Mouse (Mus musculus) heart, postnatal 0 days (tissue): ENCODE measurements around the gene Plekhj1. TPM values are rescaled to one million over a fixed set of nuclear protein-coding genes. Genes with fewer than 3 reads are reported as not detected.

Source experiments
- ATAC-seq: fragments of 200-750 bp; cut with Nextera tagmentation; 2 replicates; pipeline ENCODE4 v1.8.0; 2017; ENCODE audit warnings: low read depth, moderate number of reproducible peaks, moderate library complexity; ENCODE audit not compliant: insufficient read depth
- DNase-seq: peaks from one replicate; pipeline ENCODE4 v3.0.0-alpha.2; 2016; ENCODE audit warnings: low spot score
- H3K27ac ChIP-seq: fragments of 300-500 bp; sonication (generic); 2 replicates; pipeline ENCODE4 v1.5.1; 2014; ENCODE audit warnings: low read depth, mild to moderate bottlenecking
- H3K27me3 ChIP-seq: fragments of 300-500 bp; sonication (generic); 2 replicates; pipeline ENCODE4 v1.6.1; 2014; ENCODE audit warnings: low read length, mixed read lengths; ENCODE audit not compliant: control insufficient read depth, insufficient read depth
- H3K36me3 ChIP-seq: fragments of 300-500 bp; sonication (generic); replicated peaks from 2 replicates; pipeline ENCODE4 v1.6.1; 2014; ENCODE audit warnings: low read length, mixed read lengths; ENCODE audit not compliant: control insufficient read depth, insufficient read depth
- H3K4me1 ChIP-seq: fragments of 300-500 bp; sonication (generic); 2 replicates; pipeline ENCODE4 v1.6.1; 2014; ENCODE audit warnings: antibody characterized with exemption; ENCODE audit not compliant: control insufficient read depth, insufficient read depth
- H3K4me2 ChIP-seq: fragments of 300-500 bp; sonication (generic); 2 replicates; pipeline ENCODE4 v1.6.1; 2014; ENCODE audit warnings: low read depth, mild to moderate bottlenecking, low read length, moderate library complexity
- H3K4me3 ChIP-seq: fragments of 300-500 bp; sonication (generic); 2 replicates; pipeline ENCODE4 v1.5.1; 2014; ENCODE audit warnings: low read depth, low read length
- H3K9ac ChIP-seq: fragments of 300-500 bp; sonication (generic); replicated peaks from 2 replicates; pipeline ENCODE4 v1.6.1; 2014; ENCODE audit warnings: low read depth, low read length, mixed read lengths
- H3K9me3 ChIP-seq: fragments of 300-500 bp; sonication (generic); replicated peaks from 2 replicates; pipeline ENCODE4 v1.6.1; 2016; ENCODE audit warnings: low read length; ENCODE audit not compliant: control insufficient read depth
- CTCF ChIP-seq: IDR thresholded peaks from 2 replicates; pipeline ENCODE4 v1.5.1; 2016; ENCODE audit warnings: antibody characterized with exemption, control low read depth, low read depth
- EP300 ChIP-seq: IDR thresholded peaks from 2 replicates; pipeline ENCODE4 v1.6.1; 2016; ENCODE audit warnings: antibody characterized with exemption, low read depth
- WGBS: fragments of 180-500 bp; shearing (Covaris S2); extraction: QIAGEN DNeasy Blood & Tissue Kit; methylation state at CpG from one replicate; pipeline ENCODE4 v1.1.7; 2014; 5-methylcytosine and 5-hydroxymethylcytosine counted together
- polyA plus RNA-seq: library from polyadenylated mRNA; unstranded; fragments of >200 nt; fragmentation: Nextera tagmentation; extraction: Ambion mirVana; gene quantifications from 2 replicates; pipeline ENCODE4 v1.2.1, GENCODE M21; 2015
- total RNA-seq: library from RNA; depleted of rRNA; stranded (reverse); fragments of >200 nt; gene quantifications from 2 replicates; pipeline ENCODE4 v1.2.3, GENCODE M21; 2014; ENCODE audit warnings: low replicate concordance

Gene Plekhj1
- total and polyA plus RNA-seq, 2 experiments from 2014 or later = 29.3 to 41.8 TPM

- H3K4me1 ChIP-seq = peaks cover 33% of the 10 kb centered on the region
- H3K27me3 ChIP-seq = no peaks in the 10 kb centered on the region
- H3K9me3 ChIP-seq = no peaks in the 10 kb centered on the region
- no peak overlapping the region; the same call in 1 of the 2 replicates for H3K9ac ChIP-seq
- no peak for TF ChIP-seq CTCF
- no peak for TF ChIP-seq EP300
- no peak overlapping the region for H3K4me3 ChIP-seq
- H3K36me3 ChIP-seq = peaks cover 39% of the 10 kb centered on the region
- no peak for DNase-seq
- no peak overlapping the region for H3K27ac ChIP-seq
- WGBS = 95% methylated on average over 2 of the region's 2 CpGs
- ATAC-seq = no peak
- no peak overlapping the region for H3K4me2 ChIP-seq
Observed at GRCm38 (mm10) chr10:80804340-80804739, 5.9 kb upstream of the Plekhj1 start.

GRCm38 (mm10) chr10:80802996-80803395, 4.6 kb upstream of the Plekhj1 start:
- peaks cover 39% of the 10 kb centered on the region for H3K36me3 ChIP-seq
- no peak for DNase-seq
- TF ChIP-seq EP300 (no peak), CTCF (no peak)
- H3K4me2 ChIP-seq = no peak overlapping the region
- H3K9ac ChIP-seq = no peak overlapping the region
- no peaks in the 10 kb centered on the region for H3K27me3 ChIP-seq
- no peak overlapping the region for H3K4me3 ChIP-seq
- ATAC-seq = no peak
- peaks cover 22% of the 10 kb centered on the region for H3K4me1 ChIP-seq
- no peak overlapping the region for H3K27ac ChIP-seq
- WGBS = 61% methylated on average over 3 of the region's 3 CpGs
- no peaks in the 10 kb centered on the region for H3K9me3 ChIP-seq

GRCm38 (mm10) chr10:80802204-80802912, 3.9 kb upstream of the Plekhj1 start:
- no peaks in the 10 kb centered on the region for H3K9me3 ChIP-seq
- H3K4me2 ChIP-seq = no peak overlapping the region
- no peaks in the 10 kb centered on the region for H3K27me3 ChIP-seq
- H3K4me1 ChIP-seq = peaks cover 21% of the 10 kb centered on the region
- H3K4me3 ChIP-seq = no peak overlapping the region
- TF ChIP-seq CTCF = no peak
- H3K9ac ChIP-seq = no peak overlapping the region
- ATAC-seq (no peak), DNase-seq (no peak)
- peaks cover 39% of the 10 kb centered on the region for H3K36me3 ChIP-seq
- no peak overlapping the region for H3K27ac ChIP-seq
- 91% methylated on average over 10 of the region's 10 CpGs for WGBS

GRCm38 (mm10) chr10:80799070-80799566, 692 bp upstream of the Plekhj1 start:
- no peaks in the 10 kb centered on the region for H3K27me3 ChIP-seq
- H3K4me1 ChIP-seq = peaks cover 22% of the 10 kb centered on the region
- DNase-seq (peak; percentile 21), ATAC-seq (no peak)
- peaks cover 54% of the 10 kb centered on the region for H3K36me3 ChIP-seq
- H3K9ac ChIP-seq = peak overlapping the region; percentile 96
- peak overlapping the region; percentile 98 for H3K27ac ChIP-seq
- no peaks in the 10 kb centered on the region for H3K9me3 ChIP-seq
- TF ChIP-seq CTCF = no peak
- TF ChIP-seq EP300 = no peak
- peak overlapping the region; percentile 90 for H3K4me3 ChIP-seq
- WGBS = 2% methylated on average over 18 of the region's 18 CpGs
- H3K4me2 ChIP-seq = peak overlapping the region; percentile 96

- DNase-seq (peak; percentile 49), ATAC-seq (peak; percentile 50)
- H3K9ac ChIP-seq = peak overlapping the region; percentile 96
- H3K4me1 ChIP-seq = peaks cover 22% of the 10 kb centered on the region
- peak overlapping the region; percentile 90 for H3K4me3 ChIP-seq
- H3K4me2 ChIP-seq = peak overlapping the region; percentile 96
- H3K27me3 ChIP-seq = no peaks in the 10 kb centered on the region
- TF ChIP-seq CTCF (no peak), EP300 (no peak)
- peaks cover 54% of the 10 kb centered on the region for H3K36me3 ChIP-seq
- no peaks in the 10 kb centered on the region for H3K9me3 ChIP-seq
- 2% methylated on average over 58 of the region's 59 CpGs for WGBS
- peak overlapping the region; percentile 98 for H3K27ac ChIP-seq
Observed at GRCm38 (mm10) chr10:80797186-80798149, 958 bp downstream of the Plekhj1 start.
